Mouse (Mus musculus) gastrocnemius, adult 8-10 months (tissue): ENCODE data around the gene Vrk2. TPM values are rescaled to one million over a fixed set of nuclear protein-coding genes. Genes with fewer than 3 reads are reported as not detected.

ENCODE experiments used
- DNase-seq, 2 experiments: peaks; one replicate each; pipeline ENCODE4 v3.0.0; 2022; ENCODE audit warnings: low spot score in 2 of 2
- total RNA-seq, 4 experiments: library from RNA; stranded (reverse); gene quantifications; 2 replicates each; pipeline ENCODE4 v1.2.4; 2022

The Vrk2 gene
- total RNA-seq, 4 experiments from 2014 or later = 3.6 to 7.0 (median 6.4) TPM

DNA sequence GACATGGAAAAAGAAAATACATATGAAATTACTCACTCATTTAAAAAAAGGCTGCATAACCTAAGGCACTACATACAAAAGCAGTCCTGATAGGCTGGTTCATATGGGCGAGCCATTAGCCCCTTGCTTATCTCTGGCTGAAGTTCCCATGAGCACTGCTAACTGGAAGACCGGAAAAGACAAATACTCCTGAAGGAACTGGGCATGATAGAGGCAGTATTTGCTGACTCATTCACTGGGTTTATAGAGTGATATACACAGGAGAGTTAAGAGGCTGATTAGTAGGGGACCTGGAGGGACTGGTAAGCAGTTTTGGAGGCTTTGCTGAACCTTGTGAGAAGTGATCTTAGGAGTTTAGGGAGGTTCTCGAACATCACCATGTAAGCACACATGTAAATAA is 42.2 kb downstream of the Vrk2 start:
- no peak for DNase-seq

DNA sequence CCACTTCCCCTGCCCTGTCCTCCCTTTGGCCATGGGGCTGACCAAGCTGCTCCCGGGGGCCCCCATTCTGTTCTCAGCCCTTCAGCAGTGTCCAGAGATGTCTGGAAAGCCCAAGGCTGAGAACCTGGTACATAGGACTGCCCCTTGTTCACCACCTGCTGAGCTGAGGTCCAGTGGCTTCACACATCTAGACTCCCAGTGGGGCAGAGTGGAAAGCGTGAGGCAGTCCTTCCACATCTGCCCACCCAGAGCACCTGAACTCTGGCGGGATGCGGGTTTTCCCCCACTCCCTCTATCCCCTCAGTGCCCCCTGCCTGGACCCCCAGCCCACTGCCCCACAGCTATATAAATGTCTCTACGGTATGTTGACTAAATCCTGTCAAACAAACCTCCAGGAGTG is 56.0 kb downstream of the Vrk2 start:
- no peak for DNase-seq

DNA sequence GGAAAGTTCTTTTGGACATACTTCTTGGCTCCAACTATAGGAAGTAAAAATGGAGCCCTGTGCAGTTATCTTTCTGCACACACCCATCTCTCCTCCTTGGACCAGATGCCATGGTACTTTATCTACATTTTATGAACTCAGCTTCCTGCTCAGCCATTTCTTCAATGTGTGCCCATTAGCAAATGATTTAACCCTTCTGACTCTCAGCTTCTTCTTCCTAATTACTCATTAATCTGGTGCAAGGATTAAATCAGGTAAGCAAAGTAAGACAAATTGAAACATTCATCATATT is 60.0 kb downstream of the Vrk2 start:
- no peak for DNase-seq

DNA sequence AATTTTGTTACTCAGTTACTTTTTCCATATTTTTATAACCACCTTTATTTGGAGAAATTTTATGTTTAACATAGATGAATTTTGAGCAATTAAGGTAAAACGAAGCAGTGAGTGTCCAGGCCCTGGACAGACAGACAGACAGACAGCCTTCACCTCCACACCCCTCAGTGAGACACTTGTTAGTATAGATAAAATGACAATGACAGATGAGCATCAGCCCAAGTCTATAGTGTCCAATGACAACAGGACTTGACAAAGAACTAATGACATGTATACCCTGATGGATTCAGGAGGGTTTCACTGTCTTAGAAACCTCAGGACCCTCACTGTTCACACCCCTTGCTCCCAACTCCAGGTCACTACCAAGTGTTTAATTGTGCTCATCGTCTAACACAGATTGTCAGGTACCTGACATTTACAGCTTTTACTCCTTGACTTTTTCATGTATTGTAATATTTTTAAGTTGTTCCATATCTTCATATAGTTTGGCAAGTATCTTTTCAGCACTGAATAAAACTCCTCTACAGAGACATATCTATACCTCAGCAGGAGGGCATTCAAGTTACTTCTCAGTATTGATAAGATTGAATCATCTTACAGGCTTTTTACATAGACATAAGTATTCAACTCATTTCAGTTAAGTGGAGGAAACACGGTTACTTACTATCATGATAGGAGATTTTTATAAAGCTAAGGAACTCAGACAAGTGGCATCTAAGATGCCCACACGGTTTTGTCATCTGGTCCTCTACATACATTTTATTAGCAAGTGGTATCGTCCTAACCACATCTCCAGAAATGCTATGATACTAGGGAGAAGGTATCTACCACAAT is 60.6 kb downstream of the Vrk2 start:
- no peak for DNase-seq

DNA sequence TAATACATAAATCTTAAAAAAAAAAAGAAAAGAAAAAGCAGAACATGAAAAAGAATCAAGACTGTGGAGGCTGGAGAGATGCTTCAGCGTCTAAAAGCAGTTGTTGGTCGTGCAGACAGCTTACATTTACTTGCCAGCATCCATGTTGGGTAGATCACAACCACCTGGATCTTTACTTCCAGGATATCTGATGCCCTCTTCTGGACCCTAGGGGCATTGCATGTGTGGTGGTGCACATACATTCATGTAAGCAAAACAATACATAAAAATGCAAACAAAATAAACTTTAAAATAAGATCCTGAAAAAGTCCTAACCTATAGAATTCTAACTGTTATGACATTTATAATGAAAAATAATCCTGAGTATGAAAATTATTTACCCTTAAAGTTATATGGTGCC is 66.9 kb downstream of the Vrk2 start:
- DNase-seq = no peak

DNA sequence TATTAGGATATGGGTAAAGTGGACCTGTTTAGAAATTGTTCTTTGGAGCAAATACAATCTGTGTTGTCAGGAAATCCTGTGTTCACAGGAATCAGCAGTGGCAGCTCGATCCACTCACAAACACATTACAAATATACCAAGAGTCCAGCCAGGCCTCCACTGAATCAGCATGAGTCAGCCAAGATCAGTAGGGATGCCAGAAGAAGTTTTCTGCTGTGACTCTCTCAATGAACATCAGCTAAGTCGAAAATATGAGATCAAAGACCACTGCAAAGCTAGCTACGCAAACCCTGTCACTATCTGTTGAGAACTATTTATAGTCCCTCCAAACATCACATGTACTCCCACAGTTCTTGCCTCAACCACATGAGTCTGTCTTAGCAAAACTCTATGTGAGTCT is 74.8 kb downstream of the Vrk2 start:
- DNase-seq = no peak

DNA sequence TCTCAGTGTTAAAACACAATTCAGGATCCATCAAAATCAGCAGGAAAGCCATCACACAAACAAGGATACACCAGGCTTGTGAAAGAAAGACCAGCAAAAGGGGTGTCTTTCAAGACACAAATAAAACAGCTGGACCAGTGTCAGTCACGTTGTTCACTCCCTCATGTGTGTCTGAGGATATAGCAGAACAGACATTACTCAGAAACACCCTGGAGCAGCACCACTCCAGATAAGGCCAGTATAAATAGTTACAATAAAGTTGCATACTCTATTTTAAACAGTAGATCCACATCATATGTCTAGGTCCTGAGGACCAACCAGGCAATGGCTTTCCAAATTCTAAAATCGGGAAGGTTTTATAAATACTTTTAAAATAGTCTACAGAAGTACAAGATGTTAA is 77.7 kb downstream of the Vrk2 start:
- DNase-seq = no peak

DNA sequence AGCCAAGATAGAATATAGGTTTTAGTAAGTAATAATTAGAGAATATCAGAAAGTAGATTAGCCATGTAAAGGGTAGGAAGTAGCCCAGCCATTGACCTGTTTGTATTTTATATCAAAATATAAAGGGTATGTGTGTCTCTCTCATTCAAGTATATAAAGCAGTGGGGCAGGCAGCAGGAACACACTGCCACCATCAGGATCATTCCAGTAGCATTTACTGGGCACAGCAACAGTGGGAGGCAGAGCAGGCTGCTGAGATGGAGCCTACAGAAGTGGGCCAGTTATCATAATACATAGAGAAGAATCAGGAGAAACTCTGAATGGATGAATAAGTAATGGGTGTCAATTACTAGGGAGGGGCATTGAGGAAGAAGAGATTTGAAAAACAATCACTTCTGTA is 80.1 kb downstream of the Vrk2 start:
- no peak for DNase-seq

DNA sequence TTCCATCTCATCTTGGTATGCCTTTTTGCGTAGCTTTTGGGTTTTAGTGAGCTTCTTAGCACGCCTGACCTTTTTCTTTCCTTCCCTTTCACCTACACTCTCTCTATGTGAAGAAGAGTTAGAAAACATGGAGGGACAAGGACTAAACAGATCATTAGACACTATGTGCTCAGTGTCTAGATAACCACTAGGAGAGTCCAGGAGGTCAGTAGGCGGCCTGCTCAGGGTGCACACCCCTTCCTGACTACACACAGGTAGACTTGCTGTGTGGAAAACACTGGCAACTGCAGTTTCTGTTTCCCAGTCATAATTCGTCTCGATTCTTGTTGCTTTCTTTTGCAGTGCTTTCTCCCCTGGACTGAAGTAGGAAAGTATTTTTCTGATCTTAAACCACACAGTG is 97.8 kb downstream of the Vrk2 start:
- no peak for DNase-seq

DNA sequence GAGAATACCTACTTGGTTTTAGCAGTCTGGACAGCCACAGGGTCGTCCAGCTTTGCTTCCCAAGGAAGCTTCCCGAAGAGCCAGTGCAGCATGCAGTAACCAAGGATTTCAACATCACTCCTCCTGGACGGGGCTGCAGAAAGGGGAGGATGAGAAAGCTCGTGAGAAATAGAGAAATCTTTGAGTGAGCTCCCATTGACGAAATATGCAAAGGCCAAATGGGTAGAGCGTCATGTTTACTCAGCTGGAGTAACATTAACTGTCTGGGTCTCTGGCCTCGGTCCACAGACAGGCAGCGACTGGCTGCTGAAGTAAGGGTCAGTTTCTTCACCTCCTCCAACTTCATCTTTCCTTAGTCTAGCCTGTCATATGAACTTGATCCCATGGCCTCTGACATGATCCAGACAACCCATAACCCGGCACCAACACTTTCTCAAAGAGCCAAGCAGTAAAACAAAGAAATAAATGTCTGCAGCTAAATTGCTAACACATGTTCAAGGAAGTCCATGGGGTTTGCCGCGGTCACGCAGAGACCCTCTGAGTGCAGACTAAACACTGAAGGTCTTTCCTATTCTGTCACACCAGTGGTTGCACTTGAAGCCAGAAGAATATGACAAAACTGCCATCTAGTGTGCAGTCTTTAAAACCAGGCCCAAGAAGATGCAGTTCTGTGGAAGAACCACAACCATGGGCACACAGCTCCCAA is 103.9 kb downstream of the Vrk2 start:
- peak in 1 of 2 experiments; percentile 10 for DNase-seq

DNA sequence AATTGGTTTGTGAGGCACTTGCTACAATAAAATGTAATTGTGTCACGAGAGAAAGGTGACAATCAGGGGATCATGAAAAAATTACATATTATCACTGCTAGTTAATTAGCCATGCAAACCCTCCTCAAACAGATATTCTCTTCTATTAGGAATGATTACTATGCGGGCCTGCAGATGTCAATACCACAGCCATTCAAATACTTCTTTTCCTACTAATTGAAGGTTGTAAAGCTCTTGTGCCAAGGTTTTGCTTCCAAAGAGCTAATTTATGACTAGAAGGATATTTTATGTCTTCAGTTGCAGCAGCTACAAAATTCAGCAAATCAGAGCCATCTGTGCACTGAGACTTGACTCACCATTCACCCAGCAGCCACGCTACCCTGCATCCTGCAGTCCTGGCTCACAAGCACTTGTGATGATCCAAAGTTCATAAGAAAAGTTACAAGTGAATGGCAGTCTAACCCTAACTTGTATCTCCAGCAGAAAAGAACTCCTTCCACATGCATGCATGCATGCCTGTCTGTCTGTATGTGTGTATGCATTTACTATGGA is 112.0 kb downstream of the Vrk2 start:
- no peak for DNase-seq

DNA sequence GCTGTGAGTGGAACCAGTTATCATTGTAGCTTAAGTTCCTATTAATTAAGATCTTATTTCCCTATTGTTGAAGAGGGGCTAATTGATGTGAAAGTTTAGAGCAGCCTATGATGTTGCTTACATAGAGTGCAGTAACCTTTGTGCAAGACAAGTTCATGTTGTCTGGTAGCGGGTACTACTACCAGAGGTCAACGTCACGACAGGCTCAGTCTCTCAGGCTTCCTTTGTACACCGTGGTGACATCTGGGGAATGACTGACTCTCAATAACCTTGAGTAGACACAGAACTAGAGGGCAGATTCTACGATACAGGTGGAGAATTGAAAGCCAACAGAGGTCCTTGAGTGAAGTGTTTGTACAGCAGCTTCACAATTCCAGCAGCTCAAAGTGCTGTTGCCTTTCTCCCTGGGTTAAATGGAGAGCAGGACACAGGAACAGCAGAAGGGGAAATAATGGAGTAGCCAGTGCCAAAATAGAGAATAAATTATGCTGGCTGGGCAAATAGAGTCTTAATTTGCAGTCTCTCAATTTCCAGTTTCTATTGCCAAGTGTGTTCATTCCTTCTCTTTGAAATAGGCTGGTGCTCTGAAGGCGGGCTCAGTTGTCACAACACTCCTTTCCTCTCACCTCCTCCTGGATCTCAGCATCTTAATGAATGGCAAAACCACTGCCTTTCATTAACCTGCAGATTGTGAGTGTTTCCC is 116.6 kb downstream of the Vrk2 start:
- DNase-seq = no peak

DNA sequence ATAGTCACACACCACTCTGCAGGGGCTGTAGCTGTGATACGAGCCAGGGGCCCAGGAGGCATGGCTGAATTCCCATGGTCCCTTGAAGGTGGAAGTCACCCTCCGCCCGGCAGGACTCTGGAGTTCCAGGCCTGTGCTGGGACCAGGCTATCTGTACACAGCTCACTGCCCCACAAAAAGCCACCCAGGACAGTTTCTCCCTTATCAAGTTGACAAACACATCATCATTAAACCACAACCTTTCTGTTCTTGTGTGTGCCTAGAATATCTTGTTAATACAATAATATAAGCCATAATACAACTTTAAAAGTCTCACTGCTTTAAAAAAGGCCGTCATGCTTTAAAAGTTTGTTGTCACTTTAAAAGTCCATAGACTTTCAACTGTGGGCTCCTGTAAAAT is 139.7 kb downstream of the Vrk2 start:
- no peak for DNase-seq

DNA sequence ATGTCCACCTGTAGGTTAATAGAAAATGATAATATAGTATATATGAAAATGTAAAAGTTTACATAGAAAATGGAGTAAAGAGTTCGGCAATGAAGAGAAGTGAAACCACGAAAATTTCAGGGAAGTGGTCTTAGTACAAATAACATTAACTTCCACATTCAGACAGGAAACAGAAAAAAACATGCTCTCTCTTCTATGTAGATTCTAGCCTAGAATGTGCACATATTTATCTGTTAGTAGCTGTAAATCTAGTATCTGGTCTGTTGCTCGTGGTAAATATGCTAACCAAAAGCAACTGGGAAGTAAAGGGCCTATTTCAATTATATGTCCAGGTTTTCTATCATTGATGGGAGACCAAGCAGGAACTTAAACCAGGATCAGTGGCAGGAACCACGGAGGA is 141.1 kb downstream of the Vrk2 start:
- no peak for DNase-seq

DNA sequence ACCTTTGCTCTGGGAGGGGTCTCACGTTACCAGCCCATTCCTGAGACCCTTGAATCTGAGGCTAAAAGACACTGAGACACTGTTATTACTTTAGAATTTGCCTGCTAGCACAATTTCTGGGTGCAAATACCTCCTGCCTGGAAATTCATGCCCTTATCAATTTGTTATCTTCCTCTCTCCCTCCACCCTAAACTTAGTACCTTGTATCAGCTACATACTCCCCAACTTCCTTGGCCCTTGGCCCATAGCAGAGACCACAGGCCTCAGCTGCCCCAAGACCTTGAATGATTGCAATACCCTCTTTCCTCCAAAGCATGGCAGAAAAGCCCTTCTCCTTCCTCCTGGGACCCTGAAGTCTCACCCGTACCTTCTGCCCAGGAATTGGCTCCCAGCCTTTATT is 142.6 kb downstream of the Vrk2 start:
- DNase-seq = no peak

DNA sequence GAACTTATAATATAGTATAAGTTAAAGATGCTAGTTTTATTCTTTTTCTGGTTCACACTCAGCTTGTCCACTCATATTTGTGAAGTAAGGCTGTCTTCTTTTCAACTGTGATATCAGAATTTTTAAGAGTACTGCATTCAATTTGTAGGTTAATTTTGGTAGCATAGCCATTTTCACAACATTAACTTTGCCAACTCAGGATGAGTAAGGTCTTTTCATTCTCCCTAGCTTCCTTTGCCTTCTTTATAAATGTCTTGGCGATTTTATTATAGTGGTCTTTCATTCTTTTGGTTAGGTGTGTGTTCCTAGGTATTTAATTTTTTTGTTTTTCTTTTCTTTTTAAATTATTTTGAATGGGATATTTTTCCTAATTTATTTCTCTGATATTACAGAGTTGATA is 143.2 kb downstream of the Vrk2 start:
- no peak for DNase-seq

DNA sequence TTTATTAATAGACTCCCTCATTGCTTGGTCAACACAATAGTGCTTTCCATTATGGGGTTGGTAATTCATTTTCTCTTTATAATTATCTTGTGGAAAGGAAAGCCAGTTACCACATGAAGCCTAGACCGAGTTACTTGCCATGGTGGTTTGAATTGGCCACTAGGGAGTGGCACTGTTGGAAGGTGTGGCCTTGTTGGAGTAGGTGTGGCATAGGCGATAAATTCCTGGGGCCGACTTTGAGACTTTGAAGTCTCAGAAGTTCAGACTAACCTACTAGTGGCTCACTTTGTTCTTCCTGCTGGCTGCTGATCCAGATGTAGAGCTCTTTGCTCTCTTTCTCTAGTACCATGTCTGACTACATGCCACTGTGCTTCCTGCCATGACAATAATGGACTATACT is 144.0 kb downstream of the Vrk2 start:
- no peak for DNase-seq

DNA sequence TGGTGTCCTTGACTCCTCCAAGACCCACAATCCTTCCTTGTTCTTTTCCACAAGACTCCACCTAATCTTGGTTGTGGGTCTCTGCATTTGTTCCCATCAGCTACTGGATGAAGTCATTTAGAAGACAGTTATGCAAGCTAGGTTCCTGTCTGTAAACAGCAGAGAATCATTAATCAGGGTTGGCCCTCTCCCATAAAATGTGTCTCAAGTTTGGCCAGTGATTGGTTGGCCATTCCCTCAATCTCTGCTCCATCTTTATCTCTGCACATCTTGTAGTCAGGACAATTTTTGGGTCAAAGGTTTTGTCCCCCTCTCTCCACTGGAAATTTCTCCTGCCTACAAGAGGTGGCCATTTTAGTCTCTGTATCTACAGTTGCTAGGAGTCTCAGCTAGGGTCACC is 149.4 kb downstream of the Vrk2 start:
- no peak for DNase-seq

DNA sequence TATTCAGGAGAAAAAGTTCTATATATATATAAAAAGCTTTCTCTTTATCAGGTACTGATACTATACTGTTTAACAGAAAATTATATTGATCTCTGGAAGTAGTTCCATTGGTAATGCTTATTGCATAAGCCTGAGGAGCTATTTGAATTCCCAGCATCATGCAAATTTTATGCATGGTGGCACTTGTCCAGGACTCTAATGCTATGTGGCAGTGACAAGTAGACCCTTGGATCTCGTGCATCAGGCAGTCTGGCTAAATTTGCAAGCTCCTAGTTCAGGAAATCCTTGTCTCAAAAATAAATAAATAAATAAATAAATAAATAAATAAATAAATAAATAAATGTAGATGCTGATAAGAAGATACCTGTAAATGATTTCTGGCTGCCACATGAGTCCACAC is 152.7 kb downstream of the Vrk2 start:
- no peak for DNase-seq

DNA sequence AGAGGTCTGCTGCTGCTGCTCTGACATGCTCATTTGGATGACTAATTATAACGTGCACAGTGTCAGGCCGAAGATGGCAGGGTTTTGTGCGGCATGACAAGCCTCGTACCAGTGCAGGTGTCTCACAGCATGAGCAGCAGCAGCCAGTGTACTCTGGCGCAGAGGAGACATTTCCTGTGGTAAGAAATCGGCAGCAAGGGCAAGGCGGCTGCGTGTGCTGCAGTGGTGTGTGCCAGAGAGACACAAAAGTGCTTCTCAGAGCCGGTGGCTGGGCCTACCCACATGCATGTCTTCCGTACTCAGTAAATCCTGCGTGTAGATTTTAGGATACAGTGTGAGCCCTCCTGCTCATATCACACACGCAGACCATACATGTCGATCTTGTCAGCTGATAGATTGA is 156.0 kb downstream of the Vrk2 start:
- DNase-seq = no peak

DNA sequence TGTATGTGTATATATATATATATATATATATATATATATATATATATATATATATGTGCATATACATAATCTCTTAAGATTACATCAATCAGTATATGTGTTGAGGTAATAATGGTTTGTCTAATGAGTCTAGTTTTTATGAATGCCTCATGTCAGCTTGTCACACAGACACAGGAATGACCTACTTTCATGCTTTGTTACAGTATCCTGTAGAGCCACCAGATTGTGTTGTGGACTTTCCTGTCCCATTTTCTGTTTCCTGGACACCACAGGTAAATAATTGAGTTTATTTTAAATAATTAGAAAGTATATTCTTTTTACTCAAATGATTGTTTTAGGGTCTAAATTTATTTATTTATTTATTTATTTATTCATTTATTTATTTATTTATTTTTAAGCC is 159.6 kb downstream of the Vrk2 start:
- no peak for DNase-seq

DNA sequence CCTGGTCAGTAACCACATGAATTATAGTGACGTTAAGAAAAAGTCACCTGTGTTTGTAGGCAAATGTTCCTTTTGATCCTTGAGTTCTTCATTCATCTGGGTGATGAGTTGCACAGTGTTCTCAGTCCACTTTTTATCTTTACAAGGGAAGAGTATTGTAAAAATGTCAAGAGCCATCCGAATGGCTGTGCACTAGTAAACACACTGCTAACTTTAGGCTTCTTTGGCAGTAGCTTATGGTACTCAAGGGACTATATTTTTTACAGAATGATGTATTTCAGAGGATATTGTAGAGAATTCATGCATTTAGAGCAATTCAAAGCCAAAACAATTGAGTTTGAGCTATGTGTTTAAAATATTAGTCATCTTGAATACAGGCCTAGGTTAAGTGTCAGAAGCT is 172.3 kb downstream of the Vrk2 start:
- no peak for DNase-seq
